In genomic region chr16:32133148-32133547, GRCm38 (mm10) we compare ENCODE assay signal across 35 mouse cellular contexts. TPM values are rescaled to one million over a fixed set of nuclear protein-coding genes. Genes with fewer than 3 reads are reported as not detected.
"Had no signal": no experiment of that assay in that cellular context is flagged by ENCODE, and none has a peak within 500 bp of the region (broad histone marks: within the 10 kb centered on the region; RNA-seq: fewer than 3 reads in every experiment).

No protein-coding gene starts in this region.

- H3K9me3 ChIP-seq: heart, embryonic 10.5 days; heart, embryonic 12.5 days; hindbrain, embryonic 10.5 days; hindbrain, embryonic 12.5 days; intestine, embryonic 15.5 days; limb, embryonic 10.5 days; limb, embryonic 12.5 days had no signal

- H3K4me3 ChIP-seq: gastrocnemius, adult 2 months; heart, embryonic 10.5 days; heart, embryonic 12.5 days; hindbrain, embryonic 10.5 days; hindbrain, embryonic 12.5 days; intestine, embryonic 15.5 days; layer of hippocampus, adult 2 months; left cerebral cortex, adult 2 months; limb, embryonic 10.5 days; limb, embryonic 12.5 days had no signal

- DNase-seq: gastrocnemius, adult 2 months; gastrocnemius, postnatal 10 days; gastrocnemius, postnatal 25 days; heart, postnatal 10 days; heart, postnatal 4 days; kidney, adult 18-20 months; kidney, adult 8-10 months; kidney, postnatal 14 days; kidney, postnatal 36 days had no signal

- H3K9ac ChIP-seq: heart, embryonic 12.5 days; hindbrain, embryonic 12.5 days; hindbrain, embryonic 14.5 days; intestine, embryonic 15.5 days; limb, embryonic 12.5 days had no signal

- H3K4me2 ChIP-seq: heart, embryonic 12.5 days; hindbrain, embryonic 12.5 days; hindbrain, embryonic 14.5 days; intestine, embryonic 15.5 days; limb, embryonic 12.5 days had no signal

- H3K4me1 ChIP-seq: heart, embryonic 12.5 days; hindbrain, embryonic 10.5 days; hindbrain, embryonic 12.5 days; intestine, embryonic 15.5 days; limb, embryonic 10.5 days; limb, embryonic 12.5 days had no signal

- H3K36me3 ChIP-seq: heart, embryonic 10.5 days; heart, embryonic 12.5 days; hindbrain, embryonic 10.5 days; hindbrain, embryonic 12.5 days; intestine, embryonic 15.5 days; limb, embryonic 10.5 days; limb, embryonic 12.5 days had no signal

- H3K27me3 ChIP-seq: heart, embryonic 12.5 days; hindbrain, embryonic 12.5 days; intestine, embryonic 15.5 days; limb, embryonic 12.5 days had no signal

- H3K27ac ChIP-seq: gastrocnemius, adult 2 months; heart, embryonic 10.5 days; hindbrain, embryonic 10.5 days; hindbrain, embryonic 12.5 days; hindbrain, embryonic 14.5 days; intestine, embryonic 15.5 days; layer of hippocampus, adult 2 months; left cerebral cortex, adult 2 months; limb, embryonic 10.5 days; limb, embryonic 12.5 days had no signal

- ATAC-seq: forebrain, embryonic 16.5 days; hindbrain, embryonic 16.5 days; inflammation-experienced regulatory T-cells, adult 6 months; intestine, embryonic 15.5 days; intestine, postnatal 0 days had no signal

RNA-seq across cellular contexts. Expression of gene Bex6, which starts 46.5 kb away (rescaled TPM):
- total RNA-seq: gastrocnemius, adult 2 months; gastrocnemius, postnatal 25 days; gastrocnemius, postnatal 4 days; heart, adult 8-10 months; heart, postnatal 10 days; heart, postnatal 25 days; heart, postnatal 4 days; layer of hippocampus, adult 2 months; layer of hippocampus, postnatal 10 days; layer of hippocampus, postnatal 25 days; left cerebral cortex, adult 2 months; left cerebral cortex, postnatal 14 days; left cerebral cortex, postnatal 36 days had no signal
- polyA plus RNA-seq: forebrain, embryonic 16.5 days; frontal cortex, adult 2 months; heart, embryonic 12.5 days; heart, embryonic 14.5 days; hindbrain, embryonic 10.5 days; hindbrain, embryonic 12.5 days; hindbrain, embryonic 14.5 days; hindbrain, embryonic 16.5 days; kidney, embryonic 14.5 days; kidney, embryonic 16.5 days; large intestine, adult 2 months; limb, embryonic 12.5 days had no signal
